Mouse (Mus musculus) spleen, adult 2 months (tissue): Measurements from ENCODE around the gene Lrrc72. TPM values are rescaled to one million over a fixed set of nuclear protein-coding genes. Genes with fewer than 3 reads are reported as not detected.

ENCODE experiments used
- DNase-seq, 2 experiments: peaks; one replicate each; pipeline versions ENCODE4 v3.0.0 to v3.0.0-alpha.2; 2012 to 2021; ENCODE audit warnings: low spot score in 2 of 2, low read depth in 1 of 2
- H3K27ac ChIP-seq: fragments of 200-500 bp; 2 replicates; pipeline ENCODE4 v1.5.1; 2012; ENCODE audit warnings: low read length, inconsistent platforms; ENCODE audit not compliant: insufficient read depth
- H3K27me3 ChIP-seq: fragments of 200-500 bp; 2 replicates; pipeline ENCODE4 v1.6.1; 2012; ENCODE audit warnings: mild to moderate bottlenecking, moderate library complexity, low read length, inconsistent platforms; ENCODE audit not compliant: control insufficient read depth, insufficient read depth
- H3K36me3 ChIP-seq: fragments of 200-500 bp; 2 replicates; pipeline ENCODE4 v1.6.1; 2012; ENCODE audit warnings: mild to moderate bottlenecking, low read length, inconsistent platforms; ENCODE audit not compliant: control insufficient read depth, insufficient read depth
- H3K4me1 ChIP-seq: fragments of 200-500 bp; 2 replicates; pipeline ENCODE4 v1.6.1; 2011; ENCODE audit warnings: inconsistent platforms; ENCODE audit not compliant: control insufficient read depth, insufficient read depth, insufficient read length
- H3K4me3 ChIP-seq: fragments of 200-500 bp; 2 replicates; pipeline ENCODE4 v1.5.1; 2011; ENCODE audit warnings: mild to moderate bottlenecking, inconsistent platforms; ENCODE audit not compliant: insufficient read depth, insufficient read length; ENCODE audit errors: extremely low read depth
- CTCF ChIP-seq: fragments of 200-500 bp; IDR thresholded peaks from 2 replicates; pipeline ENCODE4 v1.5.1; 2011; ENCODE audit warnings: mild to moderate bottlenecking, inconsistent platforms; ENCODE audit not compliant: insufficient read depth, insufficient read length, insufficient replicate concordance; ENCODE audit errors: extremely low read depth
- POLR2A ChIP-seq: fragments of 200-500 bp; IDR thresholded peaks from 2 replicates; pipeline ENCODE4 v1.6.1; 2011; ENCODE audit warnings: low read depth, low read length, inconsistent platforms
- WGBS: fragments of 180-500 bp; shearing (Covaris S2); methylation state at CpG from one replicate; pipeline ENCODE4 v1.1.7; 2018; 5-methylcytosine and 5-hydroxymethylcytosine counted together
- polyA plus RNA-seq: library from polyadenylated mRNA; depleted of rRNA; stranded (reverse); fragments of >200 nt; gene quantifications from 2 replicates; pipeline ENCODE4 v1.2.3, GENCODE M21; 2012

Lrrc72 gene
- polyA plus RNA-seq, 1 experiment = not detected

- 90% methylated on average over 7 of the region's 7 CpGs for WGBS
- no peak overlapping the region for H3K27ac ChIP-seq
- no peaks in the 10 kb centered on the region for H3K27me3 ChIP-seq
- no peak overlapping the region for H3K4me3 ChIP-seq
- peaks cover 2% of the 10 kb centered on the region; the same call in 1 of the 2 replicates for H3K4me1 ChIP-seq
- TF ChIP-seq POLR2A (no peak), CTCF (no peak)
- H3K36me3 ChIP-seq = peaks cover 28% of the 10 kb centered on the region
- DNase-seq = no peak
Observed at GRCm38 (mm10) chr12:36194976-36195375, 58.2 kb downstream of the Lrrc72 start.

GRCm38 (mm10) chr12:36190343-36190742 is 62.9 kb downstream of the Lrrc72 start:
- Histone ChIP-seq H3K4me3 (no peak overlapping the region), H3K27ac (no peak overlapping the region), H3K36me3 (peaks cover 27% of the 10 kb centered on the region), H3K27me3 (no peaks in the 10 kb centered on the region), H3K4me1 (peaks cover 2% of the 10 kb centered on the region; the same call in 1 of the 2 replicates)
- DNase-seq = no peak
- no peak for TF ChIP-seq POLR2A
- no peak for TF ChIP-seq CTCF
- WGBS = 25% methylated on average over 5 of the region's 5 CpGs

GRCm38 (mm10) chr12:36189610-36190009 is 63.6 kb downstream of the Lrrc72 start:
- 92% methylated on average over 3 of the region's 3 CpGs for WGBS
- H3K27me3 ChIP-seq = no peaks in the 10 kb centered on the region
- H3K27ac ChIP-seq = no peak overlapping the region
- TF ChIP-seq CTCF (no peak), POLR2A (no peak)
- peaks cover 22% of the 10 kb centered on the region for H3K36me3 ChIP-seq
- peaks cover 2% of the 10 kb centered on the region; the same call in 1 of the 2 replicates for H3K4me1 ChIP-seq
- H3K4me3 ChIP-seq = no peak overlapping the region
- no peak for DNase-seq

- TF ChIP-seq CTCF (no peak), POLR2A (no peak)
- WGBS = 72% methylated on average over 6 of the region's 6 CpGs
- Histone ChIP-seq H3K27me3 (no peaks in the 10 kb centered on the region), H3K36me3 (peaks cover 32% of the 10 kb centered on the region), H3K27ac (no peak overlapping the region), H3K4me3 (no peak overlapping the region), H3K4me1 (peaks cover 2% of the 10 kb centered on the region; the same call in 1 of the 2 replicates)
- DNase-seq = no peak
Observed at GRCm38 (mm10) chr12:36187081-36187480, 66.1 kb downstream of the Lrrc72 start.

GRCm38 (mm10) chr12:36182570-36182969 is 70.6 kb downstream of the Lrrc72 start:
- Histone ChIP-seq H3K36me3 (peaks cover 24% of the 10 kb centered on the region), H3K27ac (no peak overlapping the region), H3K4me1 (no peaks in the 10 kb centered on the region), H3K4me3 (no peak overlapping the region), H3K27me3 (no peaks in the 10 kb centered on the region)
- DNase-seq = no peak
- WGBS = 85% methylated on average over 6 of the region's 6 CpGs
- no peak for TF ChIP-seq POLR2A

GRCm38 (mm10) chr12:36177227-36177626 is 76.0 kb downstream of the Lrrc72 start:
- TF ChIP-seq POLR2A (no peak), CTCF (no peak)
- Histone ChIP-seq H3K36me3 (peaks cover 21% of the 10 kb centered on the region), H3K4me1 (no peaks in the 10 kb centered on the region), H3K27me3 (no peaks in the 10 kb centered on the region), H3K4me3 (no peak overlapping the region), H3K27ac (no peak overlapping the region)
- 92% methylated on average over 5 of the region's 5 CpGs for WGBS
- DNase-seq = no peak

- WGBS = 100% methylated on average over 1 of the region's 1 CpGs
Observed at GRCm38 (mm10) chr12:36165299-36165698, 87.9 kb downstream of the Lrrc72 start.

More at GRCm38 (mm10) chr12:36165299-36165698, 87.9 kb downstream of the Lrrc72 start:
- H3K4me1 ChIP-seq = peaks cover 3% of the 10 kb centered on the region; the same call in 1 of the 2 replicates
- no peaks in the 10 kb centered on the region for H3K27me3 ChIP-seq
- no peak for DNase-seq
- H3K27ac ChIP-seq = no peak overlapping the region
- peaks cover 7% of the 10 kb centered on the region for H3K36me3 ChIP-seq
- H3K4me3 ChIP-seq = no peak overlapping the region
- TF ChIP-seq CTCF (no peak), POLR2A (no peak)
